Mouse (Mus musculus) limb, embryonic 11.5 days (tissue): ENCODE data around the gene Oscar. TPM values are rescaled to one million over a fixed set of nuclear protein-coding genes. Genes with fewer than 3 reads are reported as not detected.
A peak's percentile ranks its signal among the peaks of the same experiment; 100 is the strongest.

Experiments used
- ATAC-seq: fragments of 200-750 bp; cut with Nextera tagmentation; 2 replicates; pipeline ENCODE4 v1.8.0; 2017; ENCODE audit warnings: low read depth; ENCODE audit not compliant: insufficient number of reproducible peaks, low FRiP score, low TSS enrichment
- DNase-seq: peaks from one replicate; pipeline ENCODE4 v3.0.0-alpha.2; 2015; ENCODE audit warnings: low spot score
- H3K27ac ChIP-seq: fragments of 300-500 bp; sonication (generic); replicated peaks from 2 replicates; pipeline ENCODE4 v1.5.1; 2014; ENCODE audit warnings: low read depth, mild to moderate bottlenecking, low read length
- H3K27me3 ChIP-seq: fragments of 300-500 bp; sonication (generic); 2 replicates; pipeline ENCODE4 v1.6.1; 2014; ENCODE audit warnings: mild to moderate bottlenecking, low read length, mixed read lengths; ENCODE audit not compliant: control insufficient read depth, insufficient read depth
- H3K36me3 ChIP-seq: fragments of 300-500 bp; sonication (generic); 2 replicates; pipeline ENCODE4 v1.6.1; 2014; ENCODE audit warnings: mild to moderate bottlenecking, low read length, moderate library complexity, mixed read lengths; ENCODE audit not compliant: control insufficient read depth, insufficient read depth
- H3K4me1 ChIP-seq: fragments of 300-500 bp; sonication (generic); 2 replicates; pipeline ENCODE4 v1.6.1; 2014; ENCODE audit warnings: low read length, mixed read lengths; ENCODE audit not compliant: control insufficient read depth, insufficient read depth
- H3K4me2 ChIP-seq: fragments of 300-500 bp; sonication (generic); 2 replicates; pipeline ENCODE4 v1.6.1; 2014; ENCODE audit warnings: low read depth, mild to moderate bottlenecking, moderate library complexity; ENCODE audit not compliant: severe bottlenecking
- H3K4me3 ChIP-seq: fragments of 300-500 bp; sonication (generic); 2 replicates; pipeline ENCODE4 v1.5.1; 2014; ENCODE audit warnings: low read depth, low read length
- H3K9ac ChIP-seq: fragments of 300-500 bp; sonication (generic); 2 replicates; pipeline ENCODE4 v1.6.1; 2014; ENCODE audit warnings: mild to moderate bottlenecking, low read length
- H3K9me3 ChIP-seq: fragments of 300-500 bp; sonication (generic); 2 replicates; pipeline ENCODE4 v1.6.1; 2016; ENCODE audit warnings: low read length; ENCODE audit not compliant: control insufficient read depth
- WGBS: fragments of 180-500 bp; shearing (Covaris S2); extraction: QIAGEN DNeasy Blood & Tissue Kit; methylation state at CpG from one replicate; pipeline ENCODE4 v1.1.7; 2014; 5-methylcytosine and 5-hydroxymethylcytosine counted together
- microRNA-seq: library from miRNA; unstranded; fragments of <30 nt; microRNA quantifications from one replicate; pipeline ENCODE4, GENCODE M21; 2016
- polyA plus RNA-seq: library from polyadenylated mRNA; unstranded; fragments of >200 nt; fragmentation: Nextera tagmentation; extraction: Ambion mirVana; gene quantifications from 2 replicates; pipeline ENCODE4 v1.2.1, GENCODE M21; 2014

Gene Oscar
- polyA plus RNA-seq, 1 experiment from 2014 or later, result 0.29 TPM

DNA sequence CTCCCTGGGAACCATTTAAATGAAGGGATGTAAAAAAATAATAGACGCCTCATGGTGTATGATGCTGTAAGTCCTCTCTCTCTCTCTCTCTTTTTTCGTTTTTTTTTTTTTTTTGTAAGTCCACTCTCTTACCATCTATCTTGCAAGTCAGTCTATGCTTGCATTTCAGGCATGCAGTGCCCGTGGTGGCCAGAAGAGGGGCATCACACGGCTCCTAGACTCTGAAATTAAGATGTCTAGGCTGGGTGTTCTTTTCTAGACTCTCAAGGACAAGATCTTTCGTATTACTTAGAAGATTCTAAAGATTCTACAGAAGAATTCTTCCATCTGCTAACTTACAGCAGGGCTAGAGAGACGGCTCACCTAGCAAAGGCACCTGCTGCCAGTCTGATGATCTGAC, 46.2 kb downstream of the Oscar start:
- no peak overlapping the region for H3K27ac ChIP-seq
- H3K9ac ChIP-seq, result no peak overlapping the region
- H3K9me3 ChIP-seq, result no peaks in the 10 kb centered on the region
- H3K4me1 ChIP-seq, result no peaks in the 10 kb centered on the region
- DNase-seq (no peak), ATAC-seq (no peak)
- H3K4me3 ChIP-seq, result no peak overlapping the region
- no peak overlapping the region for H3K4me2 ChIP-seq
- H3K36me3 ChIP-seq, result no peaks in the 10 kb centered on the region
- WGBS, result 73% methylated on average over 6 of the region's 6 CpGs
- H3K27me3 ChIP-seq, result no peaks in the 10 kb centered on the region

DNA sequence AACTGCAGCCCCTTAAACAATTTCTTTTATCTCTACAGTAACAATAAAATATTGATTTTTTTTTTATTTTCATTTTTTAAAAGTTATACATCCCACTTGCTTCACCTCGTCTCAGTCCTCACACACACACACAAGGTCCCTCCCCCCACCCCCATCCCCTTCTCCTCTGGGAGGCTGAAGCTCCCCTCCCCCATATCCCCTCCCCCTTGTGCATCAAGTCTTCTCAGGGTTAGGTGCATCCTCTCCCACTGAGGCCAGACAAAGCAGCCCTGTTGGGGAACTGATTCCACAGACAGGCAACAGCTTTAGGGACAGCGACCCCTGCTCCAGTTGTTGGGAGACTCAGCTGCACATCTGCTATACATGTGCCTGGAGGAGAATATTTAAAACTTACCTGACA, 48.6 kb downstream of the Oscar start:
- Histone ChIP-seq H3K27me3 (no peaks in the 10 kb centered on the region), H3K9ac (no peak overlapping the region), H3K4me3 (no peak overlapping the region), H3K36me3 (no peaks in the 10 kb centered on the region), H3K4me2 (no peak overlapping the region), H3K27ac (no peak overlapping the region), H3K9me3 (no peaks in the 10 kb centered on the region), H3K4me1 (no peaks in the 10 kb centered on the region)
- 28% methylated on average over 2 of the region's 2 CpGs for WGBS
- ATAC-seq, result no peak
- no peak for DNase-seq

Small RNA genes lying within 50 kb of the gene (microRNA-seq; reads per million reads assigned to microRNA genes)
- not detected for gene Gm25100
- 4.0 reads per million, percentile 6 among the genes with 10 or more reads in this experiment for gene Mir3572

Other genes starting within 250 kb of the Oscar start
- 6.8 and 7.0 TPM in 2 replicates for gene Cacng8, start 225.5 kb downstream of the Oscar start, polyA plus RNA-seq
- 0.25 and 0.52 TPM in 2 replicates for gene Cacng6, start 192.0 kb downstream of the Oscar start, polyA plus RNA-seq
- gene Tarm1, start 113.5 kb downstream of the Oscar start, polyA plus RNA-seq, result not detected in 2 replicates
- gene Ndufa3, start 1.2 kb upstream of the Oscar start, polyA plus RNA-seq, result 400 and 407 TPM in 2 replicates
- gene Tfpt, start 13.8 kb upstream of the Oscar start, polyA plus RNA-seq, result 31.1 and 35.5 TPM in 2 replicates
- gene Prpf31, start 13.8 kb upstream of the Oscar start, polyA plus RNA-seq, result 150 TPM in 2 replicates
- gene Cnot3, start 29.1 kb upstream of the Oscar start, polyA plus RNA-seq, result 87.2 and 94.2 TPM in 2 replicates
- gene Leng1, start 49.7 kb upstream of the Oscar start, polyA plus RNA-seq, result 13.8 and 14.6 TPM in 2 replicates
- gene Tmc4, start 61.4 kb upstream of the Oscar start, polyA plus RNA-seq, result 3.6 and 4.2 TPM in 2 replicates
- gene Tsen34, start 76.7 kb upstream of the Oscar start, polyA plus RNA-seq, result 289 TPM in 2 replicates
- gene Mboat7, start 77.4 kb upstream of the Oscar start, polyA plus RNA-seq, result 36.7 and 41.2 TPM in 2 replicates
- 1,472 and 1,559 TPM in 2 replicates for gene Rps9, start 87.8 kb upstream of the Oscar start, polyA plus RNA-seq
- 0.13 TPM in 1 of 2 replicates, not detected in the other for gene Pirb, start 104.2 kb upstream of the Oscar start, polyA plus RNA-seq
- not detected in 2 replicates for gene Gm15448, start 209.5 kb upstream of the Oscar start, polyA plus RNA-seq
- gene Pira2, start 228.9 kb upstream of the Oscar start, polyA plus RNA-seq, result 0.11 and 0.23 TPM in 2 replicates